Mouse (Mus musculus) liver, embryonic 14.5 days (tissue): ENCODE data around the gene Mrpl21. TPM values are rescaled to one million over a fixed set of nuclear protein-coding genes. Genes with fewer than 3 reads are reported as not detected.

Source experiments
- ATAC-seq: fragments of 200-750 bp; cut with Nextera tagmentation; 2 replicates; pipeline ENCODE4 v1.8.0; 2017; ENCODE audit warnings: moderate number of reproducible peaks, mild to moderate bottlenecking, moderate library complexity; ENCODE audit not compliant: insufficient read depth
- DNase-seq, 3 experiments: peaks; one replicate each; pipeline ENCODE4 v3.0.0-alpha.2; 2012 to 2013; ENCODE audit warnings: low read depth in 3 of 3, low spot score in 3 of 3
- H3K27ac ChIP-seq: fragments of 300-500 bp; sonication (generic); 2 replicates; pipeline ENCODE4 v1.5.1; 2014; ENCODE audit warnings: moderate library complexity, mild to moderate bottlenecking, control low read depth, inconsistent platforms
- H3K27me3 ChIP-seq: fragments of 300-500 bp; sonication (generic); 2 replicates; pipeline ENCODE4 v1.6.1; 2014; ENCODE audit warnings: mild to moderate bottlenecking, low read length, moderate library complexity; ENCODE audit not compliant: control insufficient read depth, insufficient read depth
- H3K36me3 ChIP-seq: fragments of 300-500 bp; sonication (generic); replicated peaks from 2 replicates; pipeline ENCODE4 v1.6.1; 2014; ENCODE audit warnings: low read depth; ENCODE audit not compliant: control insufficient read depth, insufficient read depth
- H3K4me1 ChIP-seq, 2 experiments: fragments of 200-500 bp in 1 of 2; fragments of 300-500 bp in 1 of 2; sonication (generic) in 1 of 2; replicated peaks; 2 replicates each; pipeline ENCODE4 v1.6.1; 2012 to 2014; ENCODE audit warnings: antibody characterized with exemption in 1 of 2, inconsistent platforms in 1 of 2, low read length in 1 of 2; ENCODE audit not compliant: control insufficient read depth in 2 of 2, insufficient read depth in 2 of 2
- H3K4me2 ChIP-seq: fragments of 300-500 bp; sonication (generic); 2 replicates; pipeline ENCODE4 v1.6.1; 2014; ENCODE audit warnings: low read depth, mild to moderate bottlenecking, control low read depth, moderate library complexity
- H3K4me3 ChIP-seq, 2 experiments: fragments of 200-500 bp in 1 of 2; fragments of 300-500 bp in 1 of 2; sonication (generic) in 1 of 2; 2 replicates each; pipeline ENCODE4 v1.5.1; 2012 to 2014; ENCODE audit warnings: low read depth in 2 of 2, low read length in 2 of 2, mild to moderate bottlenecking in 2 of 2, control low read depth in 1 of 2, inconsistent platforms in 1 of 2, moderate library complexity in 1 of 2; ENCODE audit not compliant: insufficient read depth in 1 of 2
- H3K9ac ChIP-seq: fragments of 300-500 bp; sonication (generic); replicated peaks from 2 replicates; pipeline ENCODE4 v1.6.1; 2014; ENCODE audit warnings: mild to moderate bottlenecking, control low read depth, moderate library complexity
- H3K9me3 ChIP-seq: fragments of 300-500 bp; sonication (generic); 2 replicates; pipeline ENCODE4 v1.6.1; 2016; ENCODE audit warnings: low read length, mixed read lengths; ENCODE audit not compliant: control insufficient read depth
- CTCF ChIP-seq: IDR thresholded peaks from 2 replicates; pipeline ENCODE4 v1.5.1; 2016; ENCODE audit warnings: antibody characterized with exemption, low read depth, control low read depth
- EP300 ChIP-seq: IDR thresholded peaks from 2 replicates; pipeline ENCODE4 v1.6.1; 2016; ENCODE audit warnings: antibody characterized with exemption, low read depth
- WGBS: fragments of 180-500 bp; shearing (Covaris S2); extraction: QIAGEN DNeasy Blood & Tissue Kit; methylation state at CpG from one replicate; pipeline ENCODE4 v1.1.7; 2014; ENCODE audit not compliant: insufficient replicate concordance; 5-methylcytosine and 5-hydroxymethylcytosine counted together
- polyA plus RNA-seq, 2 experiments: library from polyadenylated mRNA; depleted of rRNA in 1 of 2; stranded (reverse) in 1 of 2; unstranded in 1 of 2; fragments of >200 nt; fragmentation: Nextera tagmentation in 1 of 2; extraction: Ambion mirVana in 1 of 2; gene quantifications; 2 replicates each; pipeline versions ENCODE4 v1.2.1 to v1.2.3; 2012 to 2014

Gene Mrpl21
- polyA plus RNA-seq, 2 experiments: 36.2 to 67.9 TPM

- no peak overlapping the region for H3K4me2 ChIP-seq
- no peak for DNase-seq
- ATAC-seq: no peak
- TF ChIP-seq CTCF (no peak), EP300 (no peak)
- H3K27ac ChIP-seq: no peak overlapping the region
- no peaks in the 10 kb centered on the region for H3K27me3 ChIP-seq
- no peaks in the 10 kb centered on the region for H3K9me3 ChIP-seq
- H3K9ac ChIP-seq: no peak overlapping the region
- H3K4me3 ChIP-seq: no peak overlapping the region
- peaks cover 8% of the 10 kb centered on the region for H3K36me3 ChIP-seq
- 69% methylated on average over 4 of the region's 4 CpGs for WGBS
- no peaks in the 10 kb centered on the region for H3K4me1 ChIP-seq
Observed at GRCm38 (mm10) chr19:3267340-3267739, 15.4 kb upstream of the Mrpl21 start.

- peaks cover 11% of the 10 kb centered on the region for H3K36me3 ChIP-seq
- no peak overlapping the region for H3K4me3 ChIP-seq
- ATAC-seq: no peak
- H3K9ac ChIP-seq: no peak overlapping the region
- no peaks in the 10 kb centered on the region for H3K9me3 ChIP-seq
- DNase-seq: no peak
- no peaks in the 10 kb centered on the region for H3K4me1 ChIP-seq
- 80% methylated on average over 17 of the region's 17 CpGs for WGBS
- H3K27ac ChIP-seq: no peak overlapping the region
- H3K4me2 ChIP-seq: no peak overlapping the region
- no peaks in the 10 kb centered on the region for H3K27me3 ChIP-seq
- TF ChIP-seq CTCF (no peak), EP300 (no peak)
Observed at GRCm38 (mm10) chr19:3268218-3268980, 14.3 kb upstream of the Mrpl21 start.

GRCm38 (mm10) chr19:3269279-3269678, 13.4 kb upstream of the Mrpl21 start:
- Histone ChIP-seq H3K9ac (no peak overlapping the region), H3K4me2 (no peak overlapping the region), H3K4me1 (no peaks in the 10 kb centered on the region), H3K27ac (no peak overlapping the region), H3K4me3 (no peak overlapping the region), H3K9me3 (no peaks in the 10 kb centered on the region), H3K36me3 (peaks cover 14% of the 10 kb centered on the region), H3K27me3 (no peaks in the 10 kb centered on the region)
- TF ChIP-seq CTCF (no peak), EP300 (no peak)
- no peak for ATAC-seq
- 80% methylated on average over 9 of the region's 9 CpGs for WGBS
- DNase-seq: no peak

GRCm38 (mm10) chr19:3269803-3270202, 12.9 kb upstream of the Mrpl21 start:
- H3K36me3 ChIP-seq: peaks cover 10% of the 10 kb centered on the region; the same call in 1 of the 2 replicates
- H3K4me3 ChIP-seq: no peak overlapping the region
- DNase-seq: no peak
- 79% methylated on average over 6 of the region's 6 CpGs for WGBS
- no peak overlapping the region for H3K4me2 ChIP-seq
- no peaks in the 10 kb centered on the region for H3K27me3 ChIP-seq
- H3K4me1 ChIP-seq: no peaks in the 10 kb centered on the region
- TF ChIP-seq EP300 (no peak), CTCF (no peak)
- no peak overlapping the region for H3K27ac ChIP-seq
- no peaks in the 10 kb centered on the region for H3K9me3 ChIP-seq
- no peak overlapping the region for H3K9ac ChIP-seq
- ATAC-seq: no peak

GRCm38 (mm10) chr19:3271366-3271765, 11.3 kb upstream of the Mrpl21 start:
- Histone ChIP-seq H3K36me3 (peaks cover 7% of the 10 kb centered on the region; the same call in 1 of the 2 replicates), H3K9ac (no peak overlapping the region), H3K4me1 (no peaks in the 10 kb centered on the region), H3K27ac (no peak overlapping the region), H3K4me3 (no peak overlapping the region), H3K9me3 (no peaks in the 10 kb centered on the region), H3K27me3 (no peaks in the 10 kb centered on the region), H3K4me2 (no peak overlapping the region)
- ATAC-seq (no peak), DNase-seq (no peak)
- 60% methylated on average over 6 of the region's 6 CpGs for WGBS
- TF ChIP-seq EP300 (no peak), CTCF (no peak)
